Mouse (Mus musculus) urinary bladder, postnatal 4 days (tissue): ENCODE results near the gene Chst14.

Source experiments
- DNase-seq, 2 experiments: peaks; one replicate each; pipeline ENCODE4 v3.0.0; 2021 to 2022; ENCODE audit warnings: low spot score in 2 of 2

The Chst14 gene

GRCm38 (mm10) chr2:118926361-118926997 is at the start of gene Chst14:
Gene Chst14 (plus strand): TSS chr2:118926496.
- DNase-seq = peak; percentile 78 to 80

GRCm38 (mm10) chr2:118881019-118881418 is 45.3 kb upstream of the Chst14 start:
- DNase-seq = no peak

- DNase-seq = no peak
Measured at GRCm38 (mm10) chr2:118881956-118882355, 44.3 kb upstream of the Chst14 start.

- peak; percentile 81 to 90 for DNase-seq
Measured at GRCm38 (mm10) chr2:118882840-118883679, 43.2 kb upstream of the Chst14 start.

GRCm38 (mm10) chr2:118887440-118887839 is 38.9 kb upstream of the Chst14 start:
- DNase-seq = no peak

- DNase-seq = no peak
Measured at GRCm38 (mm10) chr2:118887845-118888548, 38.3 kb upstream of the Chst14 start.

- no peak for DNase-seq
Measured at GRCm38 (mm10) chr2:118891173-118891572, 35.1 kb upstream of the Chst14 start.

GRCm38 (mm10) chr2:118895990-118896913 is 30.0 kb upstream of the Chst14 start:
- no peak for DNase-seq

- DNase-seq = no peak
Measured at GRCm38 (mm10) chr2:118896914-118897291, 29.4 kb upstream of the Chst14 start.

GRCm38 (mm10) chr2:118897392-118897791 is 28.9 kb upstream of the Chst14 start:
- no peak for DNase-seq

- no peak for DNase-seq
Measured at GRCm38 (mm10) chr2:118897808-118898207, 28.5 kb upstream of the Chst14 start.

- no peak for DNase-seq
Measured at GRCm38 (mm10) chr2:118898771-118899170, 27.5 kb upstream of the Chst14 start.

- DNase-seq = no peak
Measured at GRCm38 (mm10) chr2:118899306-118899705, 27.0 kb upstream of the Chst14 start.

GRCm38 (mm10) chr2:118899981-118900825 is 26.1 kb upstream of the Chst14 start, which contains the start of gene Bahd1:
Gene Bahd1 (plus strand): TSS chr2:118900377.
- DNase-seq = no peak

- no peak for DNase-seq
Measured at GRCm38 (mm10) chr2:118900826-118901140, 25.5 kb upstream of the Chst14 start.

GRCm38 (mm10) chr2:118901175-118902031 is 24.9 kb upstream of the Chst14 start:
- peak; percentile 96 to 98 for DNase-seq

GRCm38 (mm10) chr2:118902051-118903025 is 24.0 kb upstream of the Chst14 start:
- peak in 1 of 2 experiments; percentile 44 for DNase-seq

GRCm38 (mm10) chr2:118903333-118903741 is 23.0 kb upstream of the Chst14 start:
- DNase-seq = no peak
